Mouse (Mus musculus): Measurements from ENCODE around the gene Lclat1. TPM values are rescaled to one million over a fixed set of nuclear protein-coding genes. Genes with fewer than 3 reads are reported as not detected.

The Lclat1 gene
- polyA plus RNA-seq, 1 experiment: 20.4 TPM

DNA sequence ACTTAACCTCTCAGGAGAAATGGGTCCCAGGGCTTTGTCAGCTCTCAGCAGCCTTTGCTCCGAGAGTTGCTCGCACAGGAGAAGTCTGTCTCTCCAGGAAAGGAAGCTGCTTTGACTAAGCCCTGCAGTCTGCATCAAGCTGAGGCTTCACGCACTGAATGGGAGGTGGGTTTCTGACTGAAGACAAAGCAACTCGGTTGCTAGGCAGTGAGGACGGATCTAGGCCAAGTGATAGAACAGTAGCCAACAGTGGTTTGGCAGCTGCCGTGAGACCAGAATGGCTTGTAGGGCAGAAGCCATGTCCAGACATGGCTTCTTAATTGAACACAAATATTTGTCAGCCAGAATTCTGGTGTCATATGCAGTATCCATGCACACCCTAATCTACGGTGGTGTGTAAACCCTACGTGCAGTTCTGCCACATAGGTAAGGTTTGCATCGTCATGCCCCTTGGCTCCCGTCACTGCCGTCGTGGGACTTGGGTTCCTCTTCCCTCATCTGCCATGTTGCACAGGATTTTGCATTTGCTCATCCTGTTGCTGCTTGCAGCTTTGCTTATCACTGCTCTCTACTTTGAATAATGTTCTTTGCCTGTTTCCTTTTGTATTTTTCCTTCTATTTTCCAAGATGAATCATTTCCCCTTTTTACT, 122.7 kb downstream of the Lclat1 start:
- no peak overlapping the region for H3ac ChIP-seq (ENCODE audit: control insufficient read depth, insufficient read length, low read depth)
- H3K79me3 ChIP-seq (ENCODE audit: low read depth): no peaks in the 10 kb centered on the region
- H3K27me3 ChIP-seq (ENCODE audit: control insufficient read depth, insufficient read depth, insufficient read length): no peaks in the 10 kb centered on the region
- TF ChIP-seq MYOD1 (IDR thresholded peaks at IDR 0.05; ENCODE audit: control insufficient read depth, insufficient read length, low read depth) (no peak), CTCF (IDR thresholded peaks at IDR 0.05; ENCODE audit: control insufficient read depth, insufficient read depth, insufficient read length) (no peak), MAX (IDR thresholded peaks at IDR 0.05) (no peak), USF1 (IDR thresholded peaks at IDR 0.05; ENCODE audit: low read depth) (no peak), FOSL1 (IDR thresholded peaks at IDR 0.05; ENCODE audit: insufficient read depth, low read length, poor library complexity, severe bottlenecking) (no peak), MYOG (IDR thresholded peaks at IDR 0.05; ENCODE audit: control insufficient read depth, extremely low read depth, insufficient read length) (no peak), CEBPB (IDR thresholded peaks at IDR 0.05; ENCODE audit: low read depth) (no peak)
- no peak overlapping the region for H3K4me3 ChIP-seq (ENCODE audit: insufficient read depth, poor library complexity, severe bottlenecking)
- no peaks in the 10 kb centered on the region for H3K79me2 ChIP-seq (ENCODE audit: control insufficient read depth, insufficient read depth)
- H3K36me3 ChIP-seq (ENCODE audit: control insufficient read depth, insufficient read depth): peaks cover 3% of the 10 kb centered on the region

DNA sequence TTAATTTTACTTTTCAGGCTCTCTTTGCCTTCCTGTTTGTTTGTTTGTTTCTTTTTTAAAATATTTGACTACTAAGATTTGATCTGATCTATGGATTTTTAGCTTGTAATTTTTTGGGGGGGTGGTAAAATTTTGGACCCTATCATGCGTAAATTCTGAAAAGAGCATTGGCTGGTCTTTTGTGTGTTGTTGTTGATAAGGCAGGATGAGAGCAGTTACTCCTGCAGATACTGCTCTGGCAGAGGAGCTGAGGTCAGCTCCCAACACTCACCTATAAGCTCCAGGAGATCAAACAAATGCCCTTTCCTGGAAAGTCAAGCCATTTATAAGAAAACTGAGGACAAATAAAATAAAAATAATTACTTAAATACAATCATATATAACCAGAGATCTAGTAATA, 123.6 kb downstream of the Lclat1 start:
- H3K79me3 ChIP-seq (ENCODE audit: low read depth): no peaks in the 10 kb centered on the region
- no peak overlapping the region for H3ac ChIP-seq (ENCODE audit: control insufficient read depth, insufficient read length, low read depth)
- no peaks in the 10 kb centered on the region for H3K79me2 ChIP-seq (ENCODE audit: control insufficient read depth, insufficient read depth)
- peaks cover 3% of the 10 kb centered on the region for H3K36me3 ChIP-seq (ENCODE audit: control insufficient read depth, insufficient read depth)
- no peaks in the 10 kb centered on the region for H3K27me3 ChIP-seq (ENCODE audit: control insufficient read depth, insufficient read depth, insufficient read length)
- TF ChIP-seq MYOD1 (IDR thresholded peaks at IDR 0.05; ENCODE audit: control insufficient read depth, insufficient read length, low read depth) (no peak), MAX (IDR thresholded peaks at IDR 0.05) (no peak), CTCF (IDR thresholded peaks at IDR 0.05; ENCODE audit: control insufficient read depth, insufficient read depth, insufficient read length) (no peak), MYOG (IDR thresholded peaks at IDR 0.05; ENCODE audit: control insufficient read depth, extremely low read depth, insufficient read length) (no peak), FOSL1 (IDR thresholded peaks at IDR 0.05; ENCODE audit: insufficient read depth, low read length, poor library complexity, severe bottlenecking) (no peak), CEBPB (IDR thresholded peaks at IDR 0.05; ENCODE audit: low read depth) (no peak), USF1 (IDR thresholded peaks at IDR 0.05; ENCODE audit: low read depth) (no peak)
- H3K4me3 ChIP-seq (ENCODE audit: insufficient read depth, poor library complexity, severe bottlenecking): no peak overlapping the region

DNA sequence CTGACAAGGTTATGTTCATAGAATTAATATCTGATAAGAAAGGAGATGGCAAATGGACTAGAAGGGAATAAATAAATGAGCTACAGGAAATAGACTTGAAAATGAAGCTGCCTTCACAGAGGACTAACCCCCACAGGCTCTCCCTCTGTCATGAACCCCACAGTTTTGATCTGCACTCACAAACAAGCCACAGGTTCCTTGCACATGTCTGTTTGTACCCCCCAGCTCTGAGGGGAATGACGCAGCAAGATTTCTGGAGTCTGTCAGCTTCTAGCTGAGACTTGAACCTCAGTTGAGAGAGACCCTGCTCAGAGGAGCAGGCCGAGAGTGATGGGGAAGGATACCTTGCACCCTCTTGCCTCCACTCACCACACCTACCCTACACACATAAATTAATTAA, 124.8 kb downstream of the Lclat1 start:
- Histone ChIP-seq H3K27me3 (ENCODE audit: control insufficient read depth, insufficient read depth, insufficient read length) (no peaks in the 10 kb centered on the region), H3ac (ENCODE audit: control insufficient read depth, insufficient read length, low read depth) (no peak overlapping the region), H3K36me3 (ENCODE audit: control insufficient read depth, insufficient read depth) (peaks cover 3% of the 10 kb centered on the region), H3K79me2 (ENCODE audit: control insufficient read depth, insufficient read depth) (no peaks in the 10 kb centered on the region), H3K4me3 (ENCODE audit: insufficient read depth, poor library complexity, severe bottlenecking) (no peak overlapping the region), H3K79me3 (ENCODE audit: low read depth) (no peaks in the 10 kb centered on the region)
- no peak for TF ChIP-seq MYOD1 (IDR thresholded peaks at IDR 0.05; ENCODE audit: control insufficient read depth, insufficient read length, low read depth)
- no peak for TF ChIP-seq FOSL1 (IDR thresholded peaks at IDR 0.05; ENCODE audit: insufficient read depth, low read length, poor library complexity, severe bottlenecking)
- no peak for TF ChIP-seq USF1 (IDR thresholded peaks at IDR 0.05; ENCODE audit: low read depth)
- TF ChIP-seq MAX (IDR thresholded peaks at IDR 0.05): no peak
- TF ChIP-seq CTCF (IDR thresholded peaks at IDR 0.05; ENCODE audit: control insufficient read depth, insufficient read depth, insufficient read length): no peak
- no peak for TF ChIP-seq MYOG (IDR thresholded peaks at IDR 0.05; ENCODE audit: control insufficient read depth, extremely low read depth, insufficient read length)
- TF ChIP-seq CEBPB (IDR thresholded peaks at IDR 0.05; ENCODE audit: low read depth): no peak

DNA sequence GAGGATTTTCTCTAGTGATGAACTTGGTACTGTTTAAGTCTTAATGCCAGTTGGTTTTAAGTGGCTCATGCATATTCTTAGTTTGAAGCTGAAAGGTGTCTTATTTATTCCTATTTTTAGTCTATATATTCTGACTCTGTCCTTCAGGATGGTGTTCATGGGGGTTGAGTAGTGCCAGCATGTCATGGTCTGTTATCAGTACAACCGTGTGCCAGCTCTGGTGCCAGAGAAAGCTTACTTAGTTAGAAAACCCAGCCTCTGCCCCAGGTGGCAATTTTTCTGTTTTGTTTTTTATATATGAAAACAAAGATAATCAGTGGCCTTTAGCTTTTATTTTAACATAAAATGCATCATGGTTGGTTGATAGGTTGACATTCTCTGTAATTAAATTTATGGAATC, 126.2 kb downstream of the Lclat1 start:
- Histone ChIP-seq H3ac (ENCODE audit: control insufficient read depth, insufficient read length, low read depth) (no peak overlapping the region), H3K79me2 (ENCODE audit: control insufficient read depth, insufficient read depth) (no peaks in the 10 kb centered on the region), H3K36me3 (ENCODE audit: control insufficient read depth, insufficient read depth) (peaks cover 3% of the 10 kb centered on the region), H3K27me3 (ENCODE audit: control insufficient read depth, insufficient read depth, insufficient read length) (no peaks in the 10 kb centered on the region), H3K4me3 (ENCODE audit: insufficient read depth, poor library complexity, severe bottlenecking) (no peak overlapping the region), H3K79me3 (ENCODE audit: low read depth) (no peaks in the 10 kb centered on the region)
- TF ChIP-seq CTCF (IDR thresholded peaks at IDR 0.05; ENCODE audit: control insufficient read depth, insufficient read depth, insufficient read length): no peak
- no peak for TF ChIP-seq MYOG (IDR thresholded peaks at IDR 0.05; ENCODE audit: control insufficient read depth, extremely low read depth, insufficient read length)
- no peak for TF ChIP-seq MYOD1 (IDR thresholded peaks at IDR 0.05; ENCODE audit: control insufficient read depth, insufficient read length, low read depth)
- TF ChIP-seq CEBPB (IDR thresholded peaks at IDR 0.05; ENCODE audit: low read depth): no peak
- TF ChIP-seq FOSL1 (IDR thresholded peaks at IDR 0.05; ENCODE audit: insufficient read depth, low read length, poor library complexity, severe bottlenecking): no peak
- no peak for TF ChIP-seq USF1 (IDR thresholded peaks at IDR 0.05; ENCODE audit: low read depth)
- TF ChIP-seq MAX (IDR thresholded peaks at IDR 0.05): no peak

DNA sequence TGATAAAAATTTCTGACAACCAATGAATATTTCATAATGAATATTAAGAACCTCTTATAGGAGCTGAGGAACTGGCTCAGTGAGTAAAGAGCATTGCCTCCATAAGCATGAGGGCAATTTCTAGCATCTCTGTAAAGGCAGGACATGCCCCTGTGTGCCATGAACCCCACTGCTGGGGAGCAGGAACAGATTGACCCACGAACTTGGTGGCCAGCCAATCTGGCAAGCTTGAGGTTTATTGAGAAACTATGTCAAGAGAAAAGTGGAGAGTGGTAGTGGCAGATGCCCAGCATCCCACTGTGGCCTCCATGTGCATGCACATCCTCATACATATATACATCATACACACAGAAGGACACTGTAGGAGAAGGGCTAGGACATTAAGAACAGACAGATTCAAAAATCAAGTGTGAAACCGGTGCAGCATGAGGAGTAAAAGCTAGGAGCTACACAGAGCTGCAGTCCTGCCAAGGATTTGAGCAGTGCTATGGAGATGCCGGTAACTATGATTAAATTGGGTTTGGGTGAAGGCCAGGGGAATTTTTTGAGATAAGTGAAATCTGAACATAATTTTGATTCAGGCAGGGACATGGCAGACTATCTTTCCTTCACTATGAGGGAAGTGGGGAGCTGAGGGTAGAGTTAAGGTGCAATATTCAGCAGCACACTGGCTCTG, 129.5 kb downstream of the Lclat1 start:
- H3K4me3 ChIP-seq (ENCODE audit: insufficient read depth, poor library complexity, severe bottlenecking): no peak overlapping the region
- no peak overlapping the region for H3ac ChIP-seq (ENCODE audit: control insufficient read depth, insufficient read length, low read depth)
- peaks cover 7% of the 10 kb centered on the region for H3K36me3 ChIP-seq (ENCODE audit: control insufficient read depth, insufficient read depth)
- no peaks in the 10 kb centered on the region for H3K27me3 ChIP-seq (ENCODE audit: control insufficient read depth, insufficient read depth, insufficient read length)
- TF ChIP-seq MYOD1 (IDR thresholded peaks at IDR 0.05; ENCODE audit: control insufficient read depth, insufficient read length, low read depth) (no peak), FOSL1 (IDR thresholded peaks at IDR 0.05; ENCODE audit: insufficient read depth, low read length, poor library complexity, severe bottlenecking) (no peak), MYOG (IDR thresholded peaks at IDR 0.05; ENCODE audit: control insufficient read depth, extremely low read depth, insufficient read length) (no peak), USF1 (IDR thresholded peaks at IDR 0.05; ENCODE audit: low read depth) (no peak), CEBPB (IDR thresholded peaks at IDR 0.05; ENCODE audit: low read depth) (no peak), MAX (IDR thresholded peaks at IDR 0.05) (no peak)
- no peaks in the 10 kb centered on the region for H3K79me3 ChIP-seq (ENCODE audit: low read depth)
- no peaks in the 10 kb centered on the region for H3K79me2 ChIP-seq (ENCODE audit: control insufficient read depth, insufficient read depth)

Measured in C2C12 (cell line).